Mouse (Mus musculus): ENCODE measurements around the gene Tent4a.

GRCm38 (mm10) chr13:69455476-69456175 is 78.8 kb downstream of the Tent4a start:
- TF ChIP-seq CTCF (IDR thresholded peaks at IDR 0.05) (no peak), EP300 (IDR thresholded peaks at IDR 0.05) (no peak)
